Mouse (Mus musculus) myocyte (in vitro differentiated cells): ENCODE results near the gene Metrnl. TPM values are rescaled to one million over a fixed set of nuclear protein-coding genes. Genes with fewer than 3 reads are reported as not detected.

Source experiments
- H3K27me3 ChIP-seq: one replicate; pipeline ENCODE4 v1.6.1; 2011; ENCODE audit not compliant: control insufficient read depth, insufficient read depth, insufficient read length
- H3K36me3 ChIP-seq: one replicate; pipeline ENCODE4 v1.6.1; 2011; ENCODE audit not compliant: control insufficient read depth, insufficient read depth
- H3K4me2 ChIP-seq: one replicate; pipeline ENCODE4 v1.6.1; 2011; ENCODE audit warnings: low read depth, control low read depth
- H3K4me3 ChIP-seq: one replicate; pipeline ENCODE4 v1.5.1; 2011; ENCODE audit warnings: mild to moderate bottlenecking, control low read depth, moderate library complexity
- H3K79me2 ChIP-seq: one replicate; pipeline ENCODE4 v1.6.1; 2011; ENCODE audit not compliant: control insufficient read depth, insufficient read depth
- H3ac ChIP-seq: one replicate; pipeline ENCODE4 v1.6.1; 2011; ENCODE audit not compliant: control insufficient read depth, insufficient read length
- CEBPB ChIP-seq: IDR thresholded peaks from 2 replicates; pipeline ENCODE4 v1.6.1; 2011; ENCODE audit warnings: mild to moderate bottlenecking, moderate library complexity; ENCODE audit not compliant: poor library complexity, insufficient read depth, severe bottlenecking
- E2F4 ChIP-seq: IDR thresholded peaks from one replicate; pipeline ENCODE4 v1.6.1; 2011; ENCODE audit warnings: mild to moderate bottlenecking, control low read depth, moderate library complexity; ENCODE audit not compliant: insufficient read depth
- MAX ChIP-seq: IDR thresholded peaks from one replicate; pipeline ENCODE4 v1.6.1; 2011; ENCODE audit warnings: low read depth, mild to moderate bottlenecking, control low read depth
- MYOD1 ChIP-seq, 3 experiments: IDR thresholded peaks; one replicate each; pipeline ENCODE4 v1.6.1; 2011; ENCODE audit warnings: control low read depth in 2 of 3, low read depth in 2 of 3, mild to moderate bottlenecking in 2 of 3, moderate library complexity in 1 of 3; ENCODE audit not compliant: insufficient read length in 2 of 3, control insufficient read depth in 1 of 3
- MYOG ChIP-seq, 3 experiments: IDR thresholded peaks; one replicate each; pipeline ENCODE4 v1.6.1; 2011; ENCODE audit warnings: control low read depth in 2 of 3, low read depth in 2 of 3, mild to moderate bottlenecking in 2 of 3; ENCODE audit not compliant: insufficient read length in 2 of 3, control insufficient read depth in 1 of 3, insufficient read depth in 1 of 3
- POLR2A ChIP-seq: IDR thresholded peaks from one replicate; pipeline ENCODE4 v1.6.1; 2011; ENCODE audit warnings: low read depth, mild to moderate bottlenecking, control low read depth, moderate library complexity; ENCODE audit not compliant: insufficient read length
- POLR2AphosphoS2 ChIP-seq: IDR thresholded peaks from one replicate; pipeline ENCODE4 v1.6.1; 2011; ENCODE audit warnings: low read depth, control low read depth; ENCODE audit not compliant: insufficient read length
- REST ChIP-seq: IDR thresholded peaks from one replicate; pipeline ENCODE4 v1.6.1; 2011; ENCODE audit warnings: mild to moderate bottlenecking, control low read depth, moderate library complexity; ENCODE audit not compliant: insufficient read depth, insufficient read length
- SRF ChIP-seq: IDR thresholded peaks from one replicate; pipeline ENCODE4 v1.6.1; 2011; ENCODE audit warnings: low read depth; ENCODE audit not compliant: control insufficient read depth, insufficient read length
- TCF12 ChIP-seq: IDR thresholded peaks from one replicate; pipeline ENCODE4 v1.6.1; 2011; ENCODE audit warnings: mild to moderate bottlenecking, control low read depth; ENCODE audit not compliant: poor library complexity, insufficient read depth, severe bottlenecking
- TCF3 ChIP-seq: IDR thresholded peaks from one replicate; pipeline ENCODE4 v1.6.1; 2011; ENCODE audit warnings: low read depth, control low read depth; ENCODE audit not compliant: insufficient read length
- USF1 ChIP-seq: IDR thresholded peaks from one replicate; pipeline ENCODE4 v1.6.1; 2011; ENCODE audit warnings: low read depth, mild to moderate bottlenecking, control low read depth, moderate library complexity
- polyA plus RNA-seq: library from polyadenylated mRNA; unstranded; fragments of >200 nt; fragmentation: generic; extraction: Trizol; gene quantifications from one replicate; pipeline ENCODE4 v1.2.1, GENCODE M21; 2012; ENCODE audit warnings: missing spikeins

The Metrnl gene
- 44.0 TPM for polyA plus RNA-seq

DNA sequence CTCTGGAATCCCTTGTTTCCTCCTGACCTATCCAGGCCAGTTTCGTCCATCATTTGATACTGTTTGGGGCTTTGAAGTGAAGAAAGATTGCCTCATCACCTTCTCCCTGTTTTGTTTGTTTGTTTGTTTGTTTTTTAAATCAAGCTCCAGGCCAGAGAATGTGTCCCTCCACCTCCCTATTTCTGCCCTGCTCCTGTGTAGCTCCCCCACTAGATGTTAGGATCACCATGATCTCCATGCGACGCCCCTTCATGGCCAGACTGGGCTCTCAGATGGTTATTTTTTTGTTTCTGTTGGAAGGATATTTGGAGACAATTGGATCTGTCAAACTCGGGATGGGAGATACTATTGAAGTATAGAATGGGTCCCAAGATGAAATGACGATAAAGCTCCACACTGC lies at the start of gene Metrnl:
Metrnl (plus strand) TSS at position 301 of the 400 bp plus-strand sequence.
- Histone ChIP-seq H3K36me3 (no peaks in the 10 kb centered on the region), H3K79me2 (peaks cover 25% of the 10 kb centered on the region), H3K4me3 (peak within 1 kb of the TSS; percentile 68), H3K4me2 (peak within 1 kb of the TSS; percentile 89), H3ac (peak within 1 kb of the TSS; percentile 36), H3K27me3 (no peaks in the 10 kb centered on the region)
- TF ChIP-seq MYOD1 (IDR thresholded peaks at IDR 0.05; ENCODE audit: control insufficient read depth in 1 of 3, insufficient read length in 2 of 3, low read depth in 2 of 3): no peak
- no peak for TF ChIP-seq TCF3
- TF ChIP-seq MAX: no peak
- no peak for TF ChIP-seq SRF
- TF ChIP-seq POLR2AphosphoS2: no peak

DNA sequence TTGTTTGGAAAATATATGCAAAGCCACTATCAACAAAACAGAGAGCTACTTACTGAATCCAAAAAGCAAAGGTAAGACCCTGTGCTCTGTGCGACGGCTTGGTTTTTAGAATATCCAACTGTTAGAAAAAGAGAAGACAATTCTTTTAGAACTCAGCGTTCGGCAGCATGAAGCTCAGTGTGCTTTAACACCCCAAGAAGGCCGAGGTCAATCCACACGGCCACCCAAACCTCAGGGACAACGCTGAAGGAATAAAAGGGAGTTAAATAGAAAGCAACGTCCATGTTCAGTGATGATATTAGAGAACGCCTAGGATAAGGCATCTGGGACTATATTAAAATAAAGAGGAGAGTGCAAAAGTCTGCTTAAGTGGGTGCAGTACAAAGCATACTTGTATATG lies 49.8 kb upstream of the Metrnl start:
- no peaks in the 10 kb centered on the region for H3K27me3 ChIP-seq
- no peaks in the 10 kb centered on the region for H3K36me3 ChIP-seq
- H3ac ChIP-seq: no peak overlapping the region
- peak overlapping the region; percentile 70 for H3K4me2 ChIP-seq
- TF ChIP-seq TCF12 (no peak), SRF (no peak), REST (no peak), CEBPB (no peak), E2F4 (no peak), POLR2AphosphoS2 (no peak), TCF3 (no peak), MYOG (IDR thresholded peaks at IDR 0.05; ENCODE audit: control insufficient read depth in 1 of 3, insufficient read depth in 1 of 3, insufficient read length in 2 of 3, low read depth in 2 of 3) (no peak), POLR2A (no peak), MYOD1 (IDR thresholded peaks at IDR 0.05; ENCODE audit: control insufficient read depth in 1 of 3, insufficient read length in 2 of 3, low read depth in 2 of 3) (no peak), MAX (no peak)
- no peak overlapping the region for H3K4me3 ChIP-seq
- no peaks in the 10 kb centered on the region for H3K79me2 ChIP-seq

- H3K27me3 ChIP-seq: no peaks in the 10 kb centered on the region
- TF ChIP-seq TCF12 (no peak), CEBPB (peak; percentile 97), TCF3 (no peak)
- no peaks in the 10 kb centered on the region for H3K79me2 ChIP-seq
- H3K4me2 ChIP-seq: peak overlapping the region; percentile 70
- no peak overlapping the region for H3ac ChIP-seq
- H3K4me3 ChIP-seq: no peak overlapping the region
- no peaks in the 10 kb centered on the region for H3K36me3 ChIP-seq
Observed at GRCm38 (mm10) chr11:121651983-121652382, 49.4 kb upstream of the Metrnl start.

GRCm38 (mm10) chr11:121652547-121653305 lies 48.6 kb upstream of the Metrnl start:
- TF ChIP-seq POLR2A (no peak), E2F4 (no peak), CEBPB (no peak), SRF (no peak), REST (no peak), TCF3 (no peak), MYOG (IDR thresholded peaks at IDR 0.05; ENCODE audit: control insufficient read depth in 1 of 3, insufficient read depth in 1 of 3, insufficient read length in 2 of 3, low read depth in 2 of 3) (no peak), MYOD1 (IDR thresholded peaks at IDR 0.05; ENCODE audit: control insufficient read depth in 1 of 3, insufficient read length in 2 of 3, low read depth in 2 of 3) (no peak), MAX (no peak), POLR2AphosphoS2 (no peak), TCF12 (no peak), USF1 (no peak)
- Histone ChIP-seq H3K79me2 (no peaks in the 10 kb centered on the region), H3ac (no peak overlapping the region), H3K36me3 (no peaks in the 10 kb centered on the region), H3K4me2 (peak overlapping the region; percentile 70), H3K27me3 (no peaks in the 10 kb centered on the region), H3K4me3 (no peak overlapping the region)

DNA sequence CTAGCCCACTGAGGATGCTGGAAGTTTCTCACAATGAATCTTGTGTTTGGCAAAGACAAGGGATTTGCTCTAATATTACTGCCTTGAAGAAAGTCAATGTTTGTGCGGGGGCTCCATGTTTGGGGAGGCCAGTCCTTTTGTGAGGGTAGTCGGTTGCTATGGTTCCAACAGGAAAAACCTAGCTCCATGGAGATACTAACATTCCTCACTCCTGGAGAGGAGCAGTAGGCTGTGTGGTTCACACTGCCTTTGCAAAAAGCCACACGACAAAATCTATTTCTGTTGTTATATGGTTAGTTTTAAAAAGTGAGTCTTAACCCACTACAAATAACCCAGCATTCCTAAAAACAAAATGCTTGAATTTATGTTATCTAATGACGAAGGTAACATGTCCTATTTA lies 47.7 kb upstream of the Metrnl start:
- H3K79me2 ChIP-seq: no peaks in the 10 kb centered on the region
- TF ChIP-seq E2F4 (no peak), TCF3 (no peak), MAX (no peak), POLR2A (no peak), CEBPB (no peak), MYOD1 (IDR thresholded peaks at IDR 0.05; ENCODE audit: control insufficient read depth in 1 of 3, insufficient read length in 2 of 3, low read depth in 2 of 3) (no peak), MYOG (IDR thresholded peaks at IDR 0.05; ENCODE audit: control insufficient read depth in 1 of 3, insufficient read depth in 1 of 3, insufficient read length in 2 of 3, low read depth in 2 of 3) (no peak), TCF12 (no peak), USF1 (no peak), SRF (no peak), POLR2AphosphoS2 (no peak), REST (no peak)
- H3K4me2 ChIP-seq: no peak overlapping the region
- H3K4me3 ChIP-seq: no peak overlapping the region
- H3K36me3 ChIP-seq: no peaks in the 10 kb centered on the region
- no peaks in the 10 kb centered on the region for H3K27me3 ChIP-seq
- H3ac ChIP-seq: no peak overlapping the region
